In genomic region chr7:116036591-116037555, GRCm38 (mm10) we compare ENCODE assay signal across 10 mouse cellular contexts. TPM values are rescaled to one million over a fixed set of nuclear protein-coding genes. Genes with fewer than 3 reads are reported as not detected.
A peak's percentile ranks its signal among the peaks of the same experiment; 100 is the strongest.
DNase-seq lines count a peak whose midpoint lies in the region; ATAC-seq and TF ChIP-seq lines count a peak whose summit lies in the region.
"Had no signal": no experiment of that assay in that cellular context is flagged by ENCODE, and none has a peak within 500 bp of the region (broad histone marks: within the 10 kb centered on the region; RNA-seq: fewer than 3 reads in every experiment).

No protein-coding gene starts in this region.

- 44% methylated on average over 18 of the region's 18 CpGs for WGBS in heart, embryonic 13.5 days
- 20% methylated on average over 18 of the region's 18 CpGs for WGBS in hindbrain, embryonic 13.5 days
- 45% methylated on average over 18 of the region's 18 CpGs for WGBS in midbrain, postnatal 0 days
- WGBS in lung, adult 2 months, result 64% methylated on average over 18 of the region's 18 CpGs

- TF ChIP-seq POLR2A in lung, adult 2 months (IDR thresholded peaks at IDR 0.05; ENCODE audit: borderline replicate concordance, extremely low read depth, low read depth, low read length), result no peak

- H3K9ac ChIP-seq in heart, embryonic 13.5 days, result peak overlapping the region; percentile 52; the same call in 1 of the 2 replicates
- no peak overlapping the region for H3K9ac ChIP-seq in hindbrain, embryonic 13.5 days
- H3K9ac ChIP-seq in midbrain, postnatal 0 days (replicated peaks; ENCODE audit: low read length, poor library complexity, severe bottlenecking), result no peak overlapping the region

- no peaks in the 10 kb centered on the region for H3K9me3 ChIP-seq in heart, embryonic 13.5 days
- H3K9me3 ChIP-seq in hindbrain, embryonic 13.5 days, result no peaks in the 10 kb centered on the region
- no peaks in the 10 kb centered on the region for H3K9me3 ChIP-seq in midbrain, postnatal 0 days (ENCODE audit: low read length)

- H3K27ac ChIP-seq in heart, embryonic 13.5 days (replicated peaks), result no peak overlapping the region
- no peak overlapping the region for H3K27ac ChIP-seq in hindbrain, embryonic 13.5 days
- no peak overlapping the region for H3K27ac ChIP-seq in midbrain, postnatal 0 days (ENCODE audit: low read depth, low read length)

- no peak for DNase-seq in heart, adult 18-20 months
- DNase-seq in embryo, embryonic 9.5 days (ENCODE audit: extremely low spot score), result peak; percentile 29
- DNase-seq in midbrain, postnatal 0 days (ENCODE audit: low spot score), result no peak
- no peak for DNase-seq in ovary, postnatal 14 days (ENCODE audit: low spot score)
- DNase-seq in lung, adult 2 months, result no peak
- DNase-seq: cerebellum, adult 9-10 months had no signal

- TF ChIP-seq CTCF in midbrain, postnatal 0 days (IDR thresholded peaks at IDR 0.05), result no peak
- TF ChIP-seq CTCF in lung, adult 2 months (IDR thresholded peaks at IDR 0.05; ENCODE audit: insufficient read depth, low read length), result no peak

- H3K4me2 ChIP-seq in heart, embryonic 13.5 days, result peak overlapping the region; percentile 99
- no peak overlapping the region; the same call in 1 of the 2 replicates for H3K4me2 ChIP-seq in hindbrain, embryonic 13.5 days
- H3K4me2 ChIP-seq in midbrain, postnatal 0 days (ENCODE audit: low read depth, low read length, poor library complexity, severe bottlenecking), result peak overlapping the region; percentile 36

- peaks cover 25% of the 10 kb centered on the region for H3K4me1 ChIP-seq in heart, embryonic 13.5 days
- peaks cover 47% of the 10 kb centered on the region for H3K4me1 ChIP-seq in hindbrain, embryonic 13.5 days (replicated peaks)
- H3K4me1 ChIP-seq in midbrain, postnatal 0 days (ENCODE audit: insufficient read depth, low read length), result peaks cover 11% of the 10 kb centered on the region
- H3K4me1 ChIP-seq in lung, adult 2 months (ENCODE audit: control insufficient read depth, insufficient read depth, low read length), result peaks cover 16% of the 10 kb centered on the region

- H3K27me3 ChIP-seq in heart, embryonic 13.5 days (replicated peaks), result peaks cover 41% of the 10 kb centered on the region
- peaks cover 86% of the 10 kb centered on the region for H3K27me3 ChIP-seq in hindbrain, embryonic 13.5 days
- peaks cover 39% of the 10 kb centered on the region for H3K27me3 ChIP-seq in midbrain, postnatal 0 days (ENCODE audit: insufficient read depth, low read length)

- H3K36me3 ChIP-seq in heart, embryonic 13.5 days, result no peaks in the 10 kb centered on the region
- no peaks in the 10 kb centered on the region for H3K36me3 ChIP-seq in hindbrain, embryonic 13.5 days
- no peaks in the 10 kb centered on the region for H3K36me3 ChIP-seq in midbrain, postnatal 0 days (ENCODE audit: insufficient read depth, low read length)

- peak overlapping the region; percentile 14 for H3K4me3 ChIP-seq in heart, embryonic 13.5 days
- H3K4me3 ChIP-seq in hindbrain, embryonic 13.5 days, result peak overlapping the region; percentile 17
- H3K4me3 ChIP-seq in midbrain, postnatal 0 days (ENCODE audit: low read depth, low read length), result peak overlapping the region; percentile 37; the same call in 1 of the 2 replicates
- no peak overlapping the region for H3K4me3 ChIP-seq in lung, adult 2 months (replicated peaks; ENCODE audit: extremely low read depth, low read depth, low read length)
- H3K4me3 ChIP-seq: megakaryocyte, embryonic 14.5 days had no signal

- no peak for ATAC-seq in heart, embryonic 13.5 days (ENCODE audit: extremely low read depth, insufficient number of reproducible peaks, low FRiP score, low TSS enrichment)
- no peak for ATAC-seq in hindbrain, embryonic 13.5 days (ENCODE audit: low FRiP score)
- no peak for ATAC-seq in midbrain, postnatal 0 days (ENCODE audit: low FRiP score)
- ATAC-seq in megakaryocyte progenitor cell, adult 5-6 weeks (replicated peaks; ENCODE audit: poor library complexity), result no peak

RNA-seq across cellular contexts. Expression of gene Sox6, which starts 1.7 kb away (rescaled TPM):
- 27.2 and 30.0 TPM in 2 replicates for polyA plus RNA-seq in heart, embryonic 13.5 days (2015; fragmentation: Nextera tagmentation; extraction: Ambion mirVana)
- 10 to 100 TPM; 20.8 to 24.7 TPM for total RNA-seq in heart, adult 18-20 months (2021)
- 39.7 and 42.1 TPM in 2 replicates for polyA plus RNA-seq in hindbrain, embryonic 13.5 days (2015; fragmentation: Nextera tagmentation; extraction: Ambion mirVana)
- total RNA-seq in midbrain, postnatal 0 days (2014; rRNA removed), result 47.6 and 49.5 TPM in 2 replicates
- 30.6 and 30.8 TPM in 2 replicates for polyA plus RNA-seq in midbrain, postnatal 0 days (2015; fragmentation: Nextera tagmentation; extraction: Ambion mirVana)
- 1.1 and 1.8 TPM in 2 replicates for total RNA-seq in megakaryocyte progenitor cell, adult 5-6 weeks (2015)
- total RNA-seq in megakaryocyte progenitor cell, adult 5-6 weeks (2017), result 1.8 and 3.0 TPM in 2 replicates
- 3.3 and 3.9 TPM in 2 replicates for polyA plus RNA-seq in lung, adult 2 months (2012; rRNA removed)

RNA-seq across cellular contexts. Expression of gene 1110004F10Rik, which starts 2.3 kb away (rescaled TPM):
- polyA plus RNA-seq in heart, embryonic 13.5 days (2015; fragmentation: Nextera tagmentation; extraction: Ambion mirVana), result 156 and 180 TPM in 2 replicates
- 10 to 100 TPM; 48.9 to 54.6 TPM for total RNA-seq in heart, adult 18-20 months (2021)
- polyA plus RNA-seq in hindbrain, embryonic 13.5 days (2015; fragmentation: Nextera tagmentation; extraction: Ambion mirVana), result 311 and 322 TPM in 2 replicates
- 169 and 210 TPM in 2 replicates for total RNA-seq in midbrain, postnatal 0 days (2014; rRNA removed)
- 368 and 370 TPM in 2 replicates for polyA plus RNA-seq in midbrain, postnatal 0 days (2015; fragmentation: Nextera tagmentation; extraction: Ambion mirVana)
- 146 and 157 TPM in 2 replicates for total RNA-seq in megakaryocyte progenitor cell, adult 5-6 weeks (2015)
- total RNA-seq in megakaryocyte progenitor cell, adult 5-6 weeks (2017), result 268 and 289 TPM in 2 replicates
- polyA plus RNA-seq in lung, adult 2 months (2012; rRNA removed), result 32.7 and 50.4 TPM in 2 replicates

RNA-seq across cellular contexts. Expression of gene Gm4353, which starts 47.6 kb away (rescaled TPM):
- polyA plus RNA-seq in heart, embryonic 13.5 days (2015; fragmentation: Nextera tagmentation; extraction: Ambion mirVana), result 0.11 and 0.52 TPM in 2 replicates
- 1 to 10 TPM; 1.7 to 2.0 TPM for total RNA-seq in heart, adult 18-20 months (2021)
- polyA plus RNA-seq in hindbrain, embryonic 13.5 days (2015; fragmentation: Nextera tagmentation; extraction: Ambion mirVana), result 0.60 and 1.2 TPM in 2 replicates
- total RNA-seq in midbrain, postnatal 0 days (2014; rRNA removed), result 0.93 and 4.0 TPM in 2 replicates
- 0.28 and 0.54 TPM in 2 replicates for polyA plus RNA-seq in midbrain, postnatal 0 days (2015; fragmentation: Nextera tagmentation; extraction: Ambion mirVana)
- 1.6 and 1.8 TPM in 2 replicates for total RNA-seq in megakaryocyte progenitor cell, adult 5-6 weeks (2015)
- total RNA-seq in megakaryocyte progenitor cell, adult 5-6 weeks (2017), result 0.83 and 2.2 TPM in 2 replicates
- 0.16 and 0.33 TPM in 2 replicates for polyA plus RNA-seq in lung, adult 2 months (2012; rRNA removed)
